Mouse (Mus musculus) brain, embryonic 14.5 days (tissue): ENCODE data around the gene Chsy1. TPM values are rescaled to one million over a fixed set of nuclear protein-coding genes. Genes with fewer than 3 reads are reported as not detected.

Source experiments
- DNase-seq: peaks from one replicate; pipeline ENCODE4 v3.0.0-alpha.2; 2011; ENCODE audit warnings: low read depth
- CTCF ChIP-seq: fragments of 200-500 bp; IDR thresholded peaks from 2 replicates; pipeline ENCODE4 v1.5.1; 2012; ENCODE audit warnings: inconsistent platforms, mild to moderate bottlenecking, moderate library complexity, borderline replicate concordance; ENCODE audit not compliant: insufficient read depth, insufficient read length; ENCODE audit errors: extremely low read depth
- POLR2A ChIP-seq: fragments of 200-500 bp; IDR thresholded peaks from 2 replicates; pipeline ENCODE4 v1.6.1; 2012; ENCODE audit warnings: mild to moderate bottlenecking, inconsistent platforms, borderline replicate concordance; ENCODE audit not compliant: poor library complexity, insufficient read depth, insufficient read length, severe bottlenecking; ENCODE audit errors: extremely low read depth
- polyA plus RNA-seq: library from polyadenylated mRNA; depleted of rRNA; stranded (reverse); fragments of >200 nt; gene quantifications from 2 replicates; pipeline ENCODE4 v1.2.3, GENCODE M21; 2012

Chsy1 gene
- polyA plus RNA-seq, 1 experiment = 21.5 TPM

GRCm38 (mm10) chr7:66092656-66093055, 16.7 kb upstream of the Chsy1 start:
- DNase-seq = no peak
- TF ChIP-seq POLR2A (no peak), CTCF (no peak)

DNA sequence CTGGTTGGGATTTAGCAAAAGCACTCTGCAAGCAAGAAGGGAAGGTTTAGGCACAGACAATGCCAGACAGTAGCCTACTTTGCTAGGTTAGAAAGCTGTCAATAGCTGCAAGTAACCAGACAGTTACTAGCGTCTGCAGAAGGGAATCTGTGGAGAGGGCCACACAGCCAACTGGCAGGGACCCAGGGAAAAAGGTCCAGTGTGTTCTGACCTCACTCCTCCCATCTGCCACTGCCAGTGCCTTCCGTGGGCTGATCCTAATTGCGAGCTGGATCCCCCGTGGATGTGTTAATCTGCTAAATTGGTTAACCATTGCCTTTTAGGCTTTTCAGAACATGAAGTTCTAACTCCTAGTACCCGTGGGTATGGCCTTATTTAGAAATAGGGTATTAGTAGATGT, 15.2 kb upstream of the Chsy1 start:
- no peak for DNase-seq
- no peak for TF ChIP-seq POLR2A
- no peak for TF ChIP-seq CTCF

- no peak for DNase-seq
- no peak for TF ChIP-seq POLR2A
- TF ChIP-seq CTCF = no peak
These were observed 10.5 kb upstream of the Chsy1 start for GRCm38 (mm10) chr7:66098803-66099202.

GRCm38 (mm10) chr7:66101866-66102265, 7.4 kb upstream of the Chsy1 start:
- DNase-seq = peak; percentile 76
- TF ChIP-seq POLR2A = no peak
- TF ChIP-seq CTCF = no peak

GRCm38 (mm10) chr7:66104531-66104930, 4.8 kb upstream of the Chsy1 start:
- no peak for DNase-seq
- TF ChIP-seq CTCF (no peak), POLR2A (no peak)

DNA sequence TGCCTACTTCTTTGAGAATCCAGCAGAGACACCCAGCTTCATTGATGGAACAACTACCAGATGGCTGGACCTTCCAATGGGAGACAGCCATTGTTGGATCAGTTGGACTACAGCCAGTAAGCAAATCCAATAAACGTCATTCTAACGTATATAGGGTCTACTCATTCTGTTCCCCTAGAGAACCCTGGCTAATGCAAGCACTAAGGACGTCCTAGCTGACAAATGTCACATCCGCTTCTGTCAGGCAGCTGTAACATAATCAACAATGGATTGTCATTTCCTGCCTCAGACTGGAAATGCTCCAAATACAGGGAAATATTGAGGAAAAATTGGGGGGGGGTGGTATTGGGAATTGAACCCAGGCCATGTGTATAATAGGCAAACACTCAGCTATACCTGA, 3.5 kb upstream of the Chsy1 start:
- TF ChIP-seq CTCF (no peak), POLR2A (no peak)
- DNase-seq = no peak

- TF ChIP-seq CTCF (no peak), POLR2A (no peak)
- DNase-seq = no peak
These were observed 2.7 kb upstream of the Chsy1 start for GRCm38 (mm10) chr7:66106581-66107056.

DNA sequence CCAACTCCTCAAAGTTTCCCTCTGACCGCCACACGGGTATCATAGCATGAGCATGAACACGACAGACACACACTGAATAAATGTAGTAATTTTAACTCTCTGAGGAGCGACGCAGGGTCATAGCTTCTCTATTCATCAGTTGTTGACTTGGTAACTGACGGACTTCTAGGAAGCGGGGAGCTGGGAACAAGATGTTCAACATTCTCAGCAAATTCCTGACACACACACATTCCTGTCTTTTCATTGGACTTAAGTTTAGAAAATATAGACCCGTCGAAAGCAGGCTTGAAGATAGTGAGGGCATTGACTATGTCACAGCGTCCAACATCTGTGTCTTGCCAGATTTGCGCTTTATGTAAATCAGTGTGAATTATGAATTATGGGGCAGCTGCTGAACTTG, 2.1 kb upstream of the Chsy1 start:
- DNase-seq = no peak
- TF ChIP-seq CTCF (no peak), POLR2A (no peak)

- no peak for TF ChIP-seq POLR2A
- TF ChIP-seq CTCF = peak; percentile 49; the same call in 1 of the 2 replicates
- DNase-seq = peak; percentile 66
These were observed 1.4 kb upstream of the Chsy1 start for GRCm38 (mm10) chr7:66107930-66108329.

DNA sequence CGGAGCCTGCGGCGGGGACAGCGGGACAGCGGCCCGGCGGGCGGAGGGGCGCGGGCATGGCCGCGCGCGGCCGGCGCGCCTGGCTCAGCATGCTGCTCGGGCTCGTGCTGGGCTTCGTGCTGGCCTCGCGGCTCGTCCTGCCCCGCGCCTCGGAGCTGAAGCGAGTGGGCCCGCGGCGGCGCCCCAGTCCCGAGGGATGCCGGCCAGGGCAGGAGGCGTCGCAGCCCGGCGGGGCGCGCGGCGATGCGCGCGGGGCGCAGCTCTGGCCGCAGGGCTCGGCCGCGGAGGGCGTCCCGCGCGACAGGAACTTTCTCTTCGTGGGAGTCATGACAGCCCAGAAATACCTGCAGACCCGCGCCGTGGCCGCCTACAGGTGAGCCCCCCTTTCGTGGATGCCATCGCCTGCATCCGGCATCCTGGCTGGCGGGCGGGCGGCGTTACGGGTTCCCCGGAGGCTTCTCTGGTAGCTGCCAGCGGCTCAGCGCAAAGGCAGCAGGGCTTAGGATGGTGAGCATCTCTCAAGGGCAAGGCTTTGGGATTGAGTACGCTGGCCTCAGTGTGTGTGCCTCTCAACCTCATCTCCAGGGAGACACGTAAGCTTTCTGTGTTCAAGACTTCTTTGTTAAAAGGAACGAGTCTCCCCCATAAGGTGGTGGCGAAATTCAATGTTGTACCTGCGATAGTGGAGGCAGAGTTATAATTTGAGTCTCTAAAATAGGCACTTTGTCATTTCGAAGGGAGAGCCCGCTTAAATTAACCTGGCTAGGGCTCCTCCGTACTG, 730 bp downstream of the Chsy1 start:
- peak; percentile 63 for DNase-seq
- TF ChIP-seq POLR2A (no peak), CTCF (no peak)

DNA sequence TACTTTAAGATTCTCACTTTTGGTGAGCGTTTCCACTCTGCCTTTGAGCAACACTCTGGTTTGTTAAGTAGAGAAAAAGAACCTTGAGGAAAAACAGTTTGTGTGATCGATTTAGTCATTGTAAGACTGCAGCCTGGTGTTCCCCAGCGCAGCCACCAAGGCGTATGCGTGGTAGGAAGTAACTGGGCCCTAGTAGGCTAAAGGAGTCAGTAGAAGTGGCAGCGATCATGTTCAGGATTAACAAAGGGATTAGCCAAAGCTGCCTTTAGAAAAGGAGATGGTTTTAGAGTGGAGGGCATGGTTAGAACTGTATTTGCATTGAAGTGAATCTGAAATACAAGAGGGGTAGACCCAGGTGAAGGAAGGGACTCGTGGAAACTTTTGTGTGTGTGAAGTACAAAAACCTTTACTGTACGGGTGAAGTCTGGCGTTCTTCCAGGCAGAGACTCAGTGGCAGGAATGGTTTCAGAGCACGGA, 1.4 kb downstream of the Chsy1 start:
- TF ChIP-seq POLR2A (no peak), CTCF (no peak)
- DNase-seq = peak; percentile 60

DNA sequence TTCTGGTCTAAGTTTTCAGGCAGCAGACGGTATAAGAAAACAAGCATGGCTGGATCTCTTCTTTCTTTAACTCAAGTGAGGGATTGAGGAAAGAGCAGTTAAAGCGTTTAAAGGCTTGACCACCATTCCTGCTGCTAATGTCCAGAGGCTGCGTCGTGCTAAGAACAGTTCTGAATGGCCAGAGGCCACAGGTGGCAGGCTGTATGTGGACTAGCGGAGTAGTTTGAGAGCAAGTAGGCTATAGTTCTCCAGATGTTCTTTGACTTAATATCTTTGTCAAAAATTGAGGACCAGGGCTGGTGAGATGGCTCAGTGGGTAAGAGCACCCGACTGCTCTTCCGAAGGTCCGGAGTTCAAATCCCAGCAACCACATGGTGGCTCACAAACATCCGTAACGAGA, 1.9 kb downstream of the Chsy1 start:
- TF ChIP-seq CTCF (no peak), POLR2A (no peak)
- DNase-seq = no peak
